Mouse (Mus musculus) G1E-ER4 (cell line): ENCODE results near the gene Chrnb4. TPM values are rescaled to one million over a fixed set of nuclear protein-coding genes. Genes with fewer than 3 reads are reported as not detected.

Source experiments
- GATA1 ChIP-seq: IDR thresholded peaks from one replicate; pipeline ENCODE4 v1.8.0; 2012; ENCODE audit warnings: low read length, inconsistent platforms
- polyA plus RNA-seq: library from polyadenylated mRNA; stranded (reverse); fragments of >175 nt; gene quantifications from 2 replicates; pipeline ENCODE4 v1.2.3, GENCODE M21; 2012

Gene Chrnb4
- polyA plus RNA-seq, 1 experiment, result not detected

DNA sequence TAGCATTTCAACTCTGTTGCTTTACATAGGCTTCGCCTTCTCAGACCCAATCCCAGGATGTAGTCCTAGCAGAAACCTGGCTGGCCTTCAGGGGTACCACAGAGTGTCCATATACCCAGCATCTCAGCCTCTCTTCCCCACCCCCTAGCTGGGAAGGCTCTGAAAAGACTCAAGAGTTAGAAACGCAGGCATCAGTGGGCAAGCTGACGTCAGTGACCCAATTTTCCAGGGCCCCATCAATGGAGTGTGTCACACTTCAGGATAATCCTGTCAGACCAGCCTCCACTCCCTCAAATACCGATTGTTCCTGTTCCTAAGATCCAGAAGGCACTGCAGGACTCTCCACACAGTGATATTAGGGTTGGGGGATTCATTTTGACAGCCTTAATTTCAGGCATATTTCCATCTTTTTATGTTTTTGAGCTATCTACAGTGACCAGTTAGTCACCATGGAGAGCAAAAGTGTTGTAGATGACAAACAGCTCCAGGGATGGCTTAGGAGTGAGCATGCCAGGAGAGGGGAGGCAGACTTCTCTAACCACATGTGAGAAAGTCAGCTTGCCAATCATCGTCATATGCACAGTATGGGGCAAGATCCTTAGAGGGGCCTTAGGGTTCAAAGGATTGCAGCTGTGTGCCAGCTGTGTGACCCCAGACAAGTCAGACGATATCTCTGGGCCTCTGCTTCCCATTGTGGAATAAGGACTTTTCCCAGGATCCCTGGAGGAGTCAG lies 17.0 kb downstream of the Chrnb4 start:
- no peak for TF ChIP-seq GATA1

DNA sequence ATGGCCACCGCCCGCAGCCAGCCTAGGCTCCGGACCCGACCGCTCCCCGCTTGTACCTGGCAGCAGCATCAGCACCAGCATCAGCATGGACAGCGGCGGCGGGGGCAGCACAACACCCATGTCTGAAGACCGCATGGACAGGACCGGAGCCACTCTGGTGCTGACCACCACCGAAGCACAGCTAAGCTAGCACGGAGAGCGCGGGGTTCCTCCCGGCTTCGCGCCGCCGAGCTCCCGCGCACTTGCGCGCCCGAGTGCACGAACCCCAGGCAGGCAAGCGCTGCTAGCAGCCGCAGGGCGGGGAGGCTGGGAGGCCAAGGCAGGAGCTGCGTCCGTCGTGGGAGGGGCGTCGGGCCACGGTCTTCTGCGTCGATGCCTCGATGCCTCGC lies 22.3 kb downstream of the Chrnb4 start, which contains the start of gene Chrna3:
Gene Chrna3, minus strand, starts transcription at position 288 of the 389 bp plus-strand sequence.
- no peak for TF ChIP-seq GATA1

DNA sequence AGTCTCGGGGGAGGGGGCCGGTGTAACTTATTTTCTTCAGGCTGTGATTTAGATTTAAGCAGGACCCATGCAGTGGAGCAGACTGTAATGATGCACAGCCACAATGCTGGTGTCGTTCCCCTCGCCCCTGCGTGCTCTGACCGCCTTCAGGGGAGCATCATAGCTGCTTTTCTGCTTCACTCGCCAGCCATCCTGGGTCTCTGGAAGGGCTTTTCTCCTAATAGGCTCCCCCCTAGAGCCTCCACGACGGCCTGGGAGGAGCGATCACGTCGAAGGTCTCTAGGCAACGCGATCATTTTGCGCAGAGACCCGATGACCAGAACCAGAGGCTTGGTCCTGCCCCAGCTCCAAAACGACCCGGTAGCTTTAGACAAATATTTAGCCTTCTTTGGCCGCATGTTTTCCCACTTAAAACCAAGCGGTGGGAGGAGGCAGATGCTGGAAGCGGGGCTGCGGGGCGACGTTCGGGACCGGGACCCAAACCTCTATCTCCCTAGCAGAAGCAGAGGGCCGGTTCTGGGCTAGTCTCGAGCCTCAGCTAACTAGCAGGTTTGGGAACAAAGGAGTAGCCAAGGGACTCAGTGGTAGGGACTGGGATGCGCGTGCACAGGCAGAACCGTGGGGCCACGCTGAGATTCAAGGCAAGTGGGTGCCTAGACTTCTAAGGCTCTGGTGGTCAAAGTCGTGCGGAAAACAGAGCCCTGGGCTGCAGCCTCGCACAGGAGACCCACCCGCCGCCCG lies 22.9 kb downstream of the Chrnb4 start:
- no peak for TF ChIP-seq GATA1

DNA sequence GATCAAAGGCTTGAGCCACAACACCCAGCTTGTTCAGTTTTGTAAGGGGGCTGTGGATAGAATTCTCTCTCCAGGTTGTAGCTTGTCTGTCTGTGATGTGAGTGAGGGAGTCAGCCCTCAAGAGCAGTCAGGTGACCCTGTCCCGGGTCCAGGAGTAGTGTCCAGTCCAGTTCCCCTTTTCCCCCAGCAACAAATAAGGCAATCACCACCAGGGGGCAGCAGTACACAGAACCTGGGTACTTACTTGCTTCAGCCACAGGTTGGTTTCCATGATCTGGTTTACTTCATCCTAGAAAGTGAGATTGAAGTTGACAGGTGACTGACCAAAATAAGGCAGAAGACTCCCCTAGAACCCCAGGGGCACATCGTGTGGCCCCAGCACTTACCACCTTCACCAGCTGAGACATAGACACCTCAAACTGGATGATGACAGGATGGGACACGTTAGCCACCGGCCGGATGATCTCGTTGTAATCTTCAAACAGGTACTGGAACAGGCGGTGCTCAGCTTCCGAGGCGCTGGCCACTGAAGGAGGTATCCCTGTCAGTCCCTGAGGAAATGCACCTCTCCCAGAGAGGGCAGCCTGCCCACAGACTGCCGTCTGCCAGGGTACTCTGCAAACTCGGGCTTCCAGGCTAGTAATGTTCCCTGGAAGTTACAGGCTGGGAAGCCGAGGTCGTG lies 24.5 kb downstream of the Chrnb4 start:
- TF ChIP-seq GATA1, result no peak

DNA sequence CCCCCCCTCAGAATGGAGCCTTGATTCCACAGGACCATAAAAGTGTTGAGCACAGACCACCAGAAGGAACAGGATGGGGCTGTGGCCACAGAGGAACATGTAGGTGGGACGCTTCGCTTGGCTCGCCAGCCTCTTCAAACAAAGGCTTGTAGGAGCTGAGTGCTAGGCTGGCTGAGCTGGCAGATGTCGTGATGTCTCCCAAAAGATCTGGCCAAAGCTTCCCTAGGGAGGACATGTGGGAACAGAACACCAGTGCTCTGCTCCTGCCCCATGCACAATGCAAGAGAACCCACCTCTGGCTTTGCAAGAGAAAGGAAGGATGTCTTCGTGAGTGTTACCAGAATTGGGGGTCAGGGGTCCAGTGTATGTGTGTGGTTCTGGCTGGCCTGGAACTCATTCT lies 25.3 kb downstream of the Chrnb4 start:
- TF ChIP-seq GATA1, result no peak

DNA sequence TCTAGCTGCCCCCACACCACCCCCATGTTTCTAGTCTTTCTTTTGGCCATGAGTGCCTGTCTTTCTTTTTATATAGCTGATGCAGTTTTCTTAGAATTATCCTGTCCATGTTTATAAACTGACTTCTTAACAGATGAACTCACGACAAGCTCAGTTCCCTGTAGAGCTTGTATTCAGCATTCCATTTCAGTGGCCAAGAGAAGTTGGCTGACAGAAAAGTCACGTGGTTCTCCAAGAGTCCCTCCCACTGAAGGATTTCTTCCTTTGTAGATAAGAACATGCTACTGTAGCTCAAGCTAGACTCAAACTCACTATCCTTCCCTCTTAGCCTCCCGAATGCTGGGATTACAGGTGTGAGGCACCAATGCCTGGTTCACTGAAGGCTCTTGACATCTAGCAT lies 31.7 kb downstream of the Chrnb4 start:
- no peak for TF ChIP-seq GATA1

DNA sequence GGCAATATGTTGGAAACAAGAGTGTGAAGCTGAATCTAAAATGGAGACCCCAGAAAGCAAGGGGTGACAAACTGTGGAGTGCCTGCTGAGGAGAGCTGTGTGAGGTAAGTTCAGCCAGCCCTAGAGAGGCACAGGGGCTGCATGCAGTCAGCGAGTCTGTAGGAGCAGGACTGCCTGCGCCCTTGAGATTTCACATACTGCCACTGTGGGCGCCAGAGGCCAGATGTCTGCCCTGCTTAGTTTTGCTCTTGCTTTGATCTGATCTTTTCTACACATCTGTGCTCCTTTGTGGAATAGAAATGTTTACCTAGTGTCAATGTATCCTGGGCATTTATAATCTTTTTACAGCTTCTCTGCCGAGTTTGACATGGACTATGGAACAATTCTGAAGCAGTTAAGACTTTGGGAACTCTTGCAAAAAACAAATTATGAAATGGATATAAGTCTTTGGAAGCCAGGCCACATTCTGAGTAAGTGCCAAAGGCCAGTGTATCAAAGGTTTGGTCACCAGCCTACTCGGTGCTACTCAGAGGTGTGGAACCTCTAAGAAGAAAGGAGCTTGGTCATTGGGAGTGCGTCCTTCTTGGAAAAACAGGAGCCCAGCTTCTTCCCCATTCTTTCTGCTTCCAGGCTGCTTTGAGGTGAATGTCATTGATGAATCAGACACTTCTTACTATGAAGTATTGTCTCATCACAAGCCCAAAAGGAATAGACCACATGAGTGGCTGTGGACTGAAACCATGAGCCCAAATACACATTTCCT lies 37.8 kb downstream of the Chrnb4 start:
- TF ChIP-seq GATA1, result no peak

DNA sequence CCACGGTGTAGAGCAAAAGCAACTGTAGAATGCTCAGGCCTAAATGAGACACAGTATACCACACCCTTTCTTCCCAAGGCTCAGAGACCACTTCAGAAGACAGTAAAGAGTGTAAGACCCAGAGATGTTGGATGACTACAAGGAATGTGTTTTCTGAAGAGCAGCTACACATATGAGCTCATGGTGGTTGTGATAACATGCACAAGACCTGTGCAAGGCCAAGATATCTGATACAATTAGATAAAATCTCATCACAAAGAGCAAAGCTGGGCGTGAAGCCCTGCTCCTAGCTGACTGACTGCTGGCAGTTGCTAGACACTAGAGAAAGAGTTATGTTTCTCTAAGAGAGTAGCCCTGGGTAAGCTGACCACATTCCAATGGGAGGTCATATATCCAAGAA lies 38.9 kb downstream of the Chrnb4 start:
- TF ChIP-seq GATA1, result no peak

DNA sequence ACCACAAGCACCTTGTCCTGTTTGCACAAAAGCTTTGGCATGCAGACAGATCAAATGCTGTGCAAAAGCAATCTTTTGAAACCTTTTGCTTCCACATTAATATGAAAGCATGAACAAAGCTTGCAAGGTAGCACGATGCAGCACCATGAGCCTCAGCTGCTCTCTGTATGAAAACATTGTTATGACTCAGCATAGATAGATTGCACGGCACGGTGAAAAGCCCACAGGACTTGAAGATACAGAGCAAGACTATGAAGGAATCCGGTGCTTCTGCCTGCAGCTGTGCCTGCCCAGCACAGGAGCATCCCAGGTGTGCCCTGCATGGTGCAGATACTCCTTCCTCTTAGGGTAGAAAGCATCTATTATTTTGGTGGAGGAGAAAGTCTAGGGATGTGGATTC lies 45.0 kb downstream of the Chrnb4 start:
- no peak for TF ChIP-seq GATA1

DNA sequence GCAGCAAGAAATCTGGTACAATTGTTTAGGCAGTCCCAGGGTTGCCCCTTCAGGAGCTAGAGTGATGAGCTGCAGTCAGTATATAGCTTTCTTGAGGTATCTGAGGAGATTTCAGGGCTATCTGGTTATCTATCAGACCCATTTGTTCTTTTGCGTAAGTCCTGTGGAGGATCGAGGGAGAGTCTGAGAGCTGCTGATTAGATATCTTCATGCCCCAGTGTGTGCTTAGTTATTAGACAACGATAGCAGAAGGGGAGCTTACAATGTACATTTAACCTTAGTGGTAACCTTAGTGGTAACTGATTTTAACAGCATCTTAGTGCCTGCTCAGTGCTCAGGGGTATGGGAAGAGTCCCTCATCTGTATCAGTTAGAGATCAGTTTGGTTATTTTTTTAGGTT lies 52.9 kb downstream of the Chrnb4 start:
- peak; percentile 88 for TF ChIP-seq GATA1

DNA sequence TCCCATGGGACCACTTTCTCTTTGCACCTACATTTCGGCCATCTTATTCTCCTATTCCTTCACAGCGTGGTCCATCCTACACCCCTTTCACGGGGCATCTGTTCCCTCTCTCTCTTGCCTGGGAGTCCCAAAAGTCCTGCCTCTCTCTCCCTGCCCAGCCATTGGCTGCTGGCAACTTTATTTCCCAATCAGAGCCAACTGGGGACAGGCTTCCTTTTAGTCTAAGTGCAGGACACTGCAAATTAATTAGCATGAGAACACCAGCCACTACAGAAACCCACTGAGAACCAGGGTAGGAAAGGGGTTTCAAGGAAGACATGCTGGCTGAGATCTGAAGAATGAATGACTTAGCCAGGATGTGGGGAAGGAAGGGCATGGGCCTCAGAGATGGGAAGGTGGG lies 54.2 kb downstream of the Chrnb4 start:
- no peak for TF ChIP-seq GATA1

DNA sequence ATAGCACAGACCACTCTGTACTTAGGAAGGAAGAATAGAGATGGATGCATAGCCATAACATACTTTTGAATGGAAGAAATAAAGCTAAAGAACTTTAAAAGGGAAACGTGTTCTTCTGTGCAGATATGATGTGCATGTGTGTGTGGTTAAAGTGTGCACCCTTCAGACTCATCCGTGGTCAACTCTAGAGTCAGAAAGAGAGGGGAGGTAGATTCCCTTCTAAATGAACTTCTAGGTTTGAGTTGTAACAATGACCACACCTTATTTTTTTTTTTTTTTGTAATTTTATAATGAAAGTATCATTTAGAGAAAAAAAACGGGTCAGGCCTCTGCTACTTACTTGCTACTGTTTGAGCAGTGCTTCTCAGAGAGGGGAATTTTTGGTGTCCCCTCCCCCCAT lies 58.2 kb downstream of the Chrnb4 start:
- TF ChIP-seq GATA1, result no peak

DNA sequence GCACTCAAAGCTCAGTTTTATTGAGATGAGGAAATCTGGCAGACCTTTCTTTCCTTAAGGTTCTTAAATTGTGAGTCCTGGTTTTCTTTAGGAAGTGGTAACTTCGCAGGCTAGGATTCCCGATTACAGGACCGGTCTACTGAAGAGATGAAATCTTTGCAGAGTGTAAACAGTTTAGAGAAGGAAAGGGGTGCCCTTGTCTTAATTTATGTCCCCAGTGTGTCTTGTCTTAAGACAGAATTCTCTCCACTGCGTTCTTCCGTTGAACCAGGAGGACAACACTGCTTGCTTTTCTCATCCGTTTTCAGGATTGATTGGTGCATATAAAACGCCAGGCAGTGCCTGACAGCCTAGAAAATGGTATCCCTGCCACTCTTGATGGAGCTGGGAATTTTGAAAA lies 66.2 kb downstream of the Chrnb4 start:
- no peak for TF ChIP-seq GATA1

DNA sequence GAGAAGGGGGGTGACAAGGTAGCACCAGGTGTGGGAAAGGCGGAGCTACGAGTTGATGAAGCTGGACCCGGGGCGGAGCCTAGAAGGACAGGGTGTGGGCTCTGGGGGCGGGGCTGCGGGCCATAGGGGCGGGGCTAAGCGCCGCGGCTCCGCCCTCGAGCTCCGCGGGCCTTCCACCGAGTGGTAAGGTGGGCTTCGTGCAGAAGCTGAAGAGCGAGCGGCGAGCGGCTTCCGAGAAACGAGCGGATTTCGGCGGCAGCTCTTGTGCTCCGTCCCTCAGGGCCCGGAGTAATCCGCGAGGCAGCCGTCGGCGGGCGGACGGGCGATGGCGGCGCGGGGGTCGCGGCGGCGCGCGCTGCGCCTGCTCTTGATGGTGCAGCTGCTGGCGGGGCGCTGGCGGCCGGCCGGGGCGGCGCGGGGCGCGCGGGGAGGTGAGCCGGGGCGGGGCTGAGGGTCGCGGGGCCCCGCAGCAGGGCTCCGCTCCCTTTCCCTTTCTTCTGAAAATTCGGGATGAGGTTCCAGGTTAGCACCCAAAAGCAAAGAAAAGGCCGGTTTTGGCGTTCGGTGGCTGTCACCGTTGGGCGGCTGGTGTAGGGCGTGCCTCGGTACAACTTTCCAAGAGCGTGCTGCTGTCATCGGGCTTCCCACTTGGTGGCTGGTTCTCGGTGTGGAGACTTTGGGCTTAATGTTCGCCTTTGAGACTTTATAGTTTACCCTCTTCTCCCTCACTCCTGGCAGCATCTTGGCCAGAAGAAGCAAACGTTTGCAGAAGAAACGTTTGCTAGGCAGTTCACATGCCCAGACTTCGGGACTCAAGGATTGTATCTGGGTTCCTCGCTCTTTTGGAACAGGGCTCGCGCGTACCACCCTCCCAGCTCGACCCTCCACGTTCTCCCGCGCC lies 67.0 kb downstream of the Chrnb4 start:
- no peak for TF ChIP-seq GATA1

DNA sequence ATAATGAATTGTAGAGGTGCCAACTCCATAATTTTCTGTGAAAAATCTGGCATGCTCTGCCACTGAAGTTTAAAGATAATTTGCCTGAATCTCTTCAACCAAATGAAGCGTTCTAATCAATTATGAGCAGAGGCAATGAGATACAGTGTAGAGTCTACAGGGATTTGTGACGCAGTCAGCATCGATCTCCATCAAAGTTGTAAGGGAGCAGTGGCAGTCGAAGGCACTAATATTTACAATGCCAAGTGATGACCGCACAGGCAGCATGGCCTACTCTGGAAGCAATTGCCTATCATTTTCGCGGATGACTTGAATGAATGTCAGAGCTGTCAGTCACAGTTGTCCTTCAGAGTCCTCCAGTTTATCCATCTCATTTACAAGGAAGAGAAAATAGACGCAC lies 67.9 kb downstream of the Chrnb4 start, which contains the start of gene Chrna5:
Gene Chrna5, plus strand, starts transcription at position 207 of the 400 bp plus-strand sequence.
- TF ChIP-seq GATA1, result no peak

Other genes with a start within 250 kb of the Chrnb4 start
- 1.0 and 1.7 TPM in 2 replicates for gene Ireb2, start 185.0 kb downstream of the Chrnb4 start, polyA plus RNA-seq
- not detected in 2 replicates for gene Hykk, start 131.5 kb downstream of the Chrnb4 start, polyA plus RNA-seq
- gene Psma4, start 98.0 kb downstream of the Chrnb4 start, polyA plus RNA-seq, result 6.4 and 13.1 TPM in 2 replicates
- gene AY074887, start 97.8 kb downstream of the Chrnb4 start, polyA plus RNA-seq, result not detected in 2 replicates
- 0.04 TPM in 1 of 2 replicates, not detected in the other for gene Chrna5, start 67.9 kb downstream of the Chrnb4 start, polyA plus RNA-seq
- gene Chrna3, start 22.2 kb downstream of the Chrnb4 start, polyA plus RNA-seq, result not detected in 2 replicates
- 42.2 and 55.0 TPM in 2 replicates for gene Ube2q2, start 100.1 kb upstream of the Chrnb4 start, polyA plus RNA-seq
- 11.7 and 13.7 TPM in 2 replicates for gene Fbxo22, start 160.1 kb upstream of the Chrnb4 start, polyA plus RNA-seq